Mouse (Mus musculus) liver, embryonic 15.5 days (tissue): ENCODE results near the gene Epm2a. TPM values are rescaled to one million over a fixed set of nuclear protein-coding genes. Genes with fewer than 3 reads are reported as not detected.

Experiments used
- ATAC-seq: fragments of 200-750 bp; cut with Nextera tagmentation; 2 replicates; pipeline ENCODE4 v1.8.0; 2017; ENCODE audit warnings: moderate number of reproducible peaks, mild to moderate bottlenecking, moderate library complexity; ENCODE audit not compliant: insufficient read depth
- H3K27ac ChIP-seq: fragments of 300-500 bp; sonication (generic); replicated peaks from 2 replicates; pipeline ENCODE4 v1.5.1; 2015; ENCODE audit warnings: mild to moderate bottlenecking, inconsistent platforms
- H3K27me3 ChIP-seq: fragments of 300-500 bp; sonication (generic); 2 replicates; pipeline ENCODE4 v1.6.1; 2015; ENCODE audit warnings: mild to moderate bottlenecking, inconsistent platforms
- H3K36me3 ChIP-seq: fragments of 300-500 bp; sonication (generic); replicated peaks from 2 replicates; pipeline ENCODE4 v1.6.1; 2015; ENCODE audit warnings: moderate library complexity, mild to moderate bottlenecking, inconsistent platforms
- H3K4me1 ChIP-seq: fragments of 300-500 bp; sonication (generic); replicated peaks from 2 replicates; pipeline ENCODE4 v1.6.1; 2015; ENCODE audit warnings: inconsistent platforms
- H3K4me2 ChIP-seq: fragments of 300-500 bp; sonication (generic); 2 replicates; pipeline ENCODE4 v1.6.1; 2015; ENCODE audit warnings: moderate library complexity, mild to moderate bottlenecking, inconsistent platforms
- H3K4me3 ChIP-seq: fragments of 300-500 bp; sonication (generic); replicated peaks from 2 replicates; pipeline ENCODE4 v1.5.1; 2015; ENCODE audit warnings: mild to moderate bottlenecking, inconsistent platforms
- H3K9ac ChIP-seq: fragments of 300-500 bp; sonication (generic); 2 replicates; pipeline ENCODE4 v1.6.1; 2015; ENCODE audit warnings: moderate library complexity, mild to moderate bottlenecking, inconsistent platforms
- H3K9me3 ChIP-seq: fragments of 300-500 bp; sonication (generic); replicated peaks from 2 replicates; pipeline ENCODE4 v1.6.1; 2016; ENCODE audit warnings: inconsistent platforms
- WGBS: fragments of 180-500 bp; shearing (Covaris S2); methylation state at CpG from one replicate; pipeline ENCODE4 v1.1.7; 2015; ENCODE audit warnings: mixed read lengths; ENCODE audit not compliant: insufficient replicate concordance; 5-methylcytosine and 5-hydroxymethylcytosine counted together
- polyA plus RNA-seq: library from polyadenylated mRNA; unstranded; fragments of >200 nt; fragmentation: Nextera tagmentation; extraction: Ambion mirVana; gene quantifications from 2 replicates; pipeline ENCODE4 v1.2.1, GENCODE M21; 2015

The Epm2a gene
- polyA plus RNA-seq, 1 experiment from 2014 or later = 0.02 TPM

DNA sequence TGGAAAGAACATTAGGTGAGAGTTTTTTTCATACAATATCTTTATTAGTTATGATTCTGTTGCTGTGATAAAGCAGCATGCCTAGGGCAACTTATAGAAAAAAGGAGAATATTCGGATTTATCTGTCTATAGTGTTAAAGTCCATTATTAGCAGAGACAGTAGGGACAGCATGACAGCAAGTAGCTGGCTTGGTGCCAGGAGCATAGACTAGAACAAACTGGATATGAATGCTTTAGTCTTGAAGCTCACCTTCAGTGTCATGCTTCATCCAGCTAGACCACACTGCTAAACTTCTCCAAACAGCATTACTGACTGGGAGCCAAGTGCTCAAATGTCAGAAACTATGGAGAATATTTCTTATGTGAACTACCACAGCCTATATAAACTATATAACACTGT, 93.8 kb downstream of the Epm2a start:
- ATAC-seq = no peak
- Histone ChIP-seq H3K4me2 (no peak overlapping the region), H3K9me3 (no peaks in the 10 kb centered on the region), H3K9ac (no peak overlapping the region), H3K4me3 (no peak overlapping the region), H3K27ac (no peak overlapping the region), H3K4me1 (no peaks in the 10 kb centered on the region), H3K27me3 (no peaks in the 10 kb centered on the region), H3K36me3 (no peaks in the 10 kb centered on the region)
- 52% methylated on average over 1 of the region's 1 CpGs for WGBS

- Histone ChIP-seq H3K4me1 (no peaks in the 10 kb centered on the region), H3K27me3 (no peaks in the 10 kb centered on the region), H3K27ac (no peak overlapping the region), H3K4me3 (no peak overlapping the region), H3K36me3 (no peaks in the 10 kb centered on the region), H3K9me3 (no peaks in the 10 kb centered on the region), H3K4me2 (no peak overlapping the region), H3K9ac (no peak overlapping the region)
- ATAC-seq = no peak
- WGBS = 73% methylated on average over 10 of the region's 10 CpGs
Observed at GRCm38 (mm10) chr10:11438461-11438860, 95.3 kb downstream of the Epm2a start.

DNA sequence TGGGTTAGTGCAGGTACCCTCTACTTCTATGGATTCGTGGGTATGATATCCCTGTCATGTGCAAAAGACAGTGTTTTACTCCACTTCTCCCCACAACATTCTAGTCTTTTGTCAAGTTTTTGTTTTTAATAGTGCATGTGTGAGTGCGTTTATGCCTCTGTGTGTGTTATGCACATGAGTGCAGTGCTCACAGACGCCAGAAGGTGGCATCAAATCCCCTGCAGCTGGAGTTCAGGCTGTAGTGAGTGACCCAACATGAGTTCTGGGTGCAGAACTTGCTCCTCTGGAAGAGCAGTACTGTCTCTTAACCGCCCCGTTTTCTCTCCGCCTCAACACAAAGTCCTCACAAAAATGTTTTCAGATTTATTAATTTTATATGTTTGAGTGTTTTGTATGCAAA, 96.1 kb downstream of the Epm2a start:
- 66% methylated on average over 6 of the region's 6 CpGs for WGBS
- ATAC-seq = no peak
- Histone ChIP-seq H3K4me1 (no peaks in the 10 kb centered on the region), H3K36me3 (no peaks in the 10 kb centered on the region), H3K4me3 (no peak overlapping the region), H3K27me3 (no peaks in the 10 kb centered on the region), H3K9ac (no peak overlapping the region), H3K4me2 (no peak overlapping the region), H3K9me3 (no peaks in the 10 kb centered on the region), H3K27ac (no peak overlapping the region)

DNA sequence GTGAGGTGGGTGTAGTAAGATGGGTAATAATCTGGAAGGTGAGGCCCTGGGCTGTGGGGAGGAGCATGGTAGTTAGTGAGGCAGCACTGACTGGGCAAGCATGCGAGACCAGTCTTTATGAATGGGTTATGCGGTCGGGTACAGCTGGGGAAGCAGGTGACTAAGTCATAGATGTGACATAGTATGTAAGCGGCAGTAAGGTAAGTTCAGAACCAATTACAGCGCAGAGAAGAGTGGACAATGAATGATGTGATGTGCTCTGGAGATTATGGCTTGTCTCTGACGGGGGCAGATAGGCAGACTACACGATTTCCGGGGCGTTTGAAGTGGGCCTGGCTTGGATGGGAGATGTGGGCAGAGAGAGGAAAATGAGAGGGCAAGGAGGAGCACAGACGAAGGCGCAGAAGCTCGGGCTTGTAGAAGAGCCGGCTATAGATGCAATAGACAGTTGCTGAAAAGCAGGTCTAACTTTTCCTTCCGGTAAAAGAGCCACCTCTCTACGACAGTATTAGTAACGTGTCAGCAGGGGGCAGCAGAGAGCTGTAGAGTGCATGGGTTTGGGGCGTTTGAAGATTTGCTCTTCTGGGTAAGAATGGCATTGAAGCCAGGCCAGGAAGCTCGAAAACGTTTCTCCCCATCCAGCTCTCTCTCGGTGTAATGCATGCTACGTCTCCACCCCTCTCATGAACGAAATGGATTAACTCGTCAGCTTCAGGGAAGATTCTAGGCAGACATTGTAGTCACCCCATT, 106.5 kb downstream of the Epm2a start:
- Histone ChIP-seq H3K4me1 (no peaks in the 10 kb centered on the region), H3K27ac (no peak overlapping the region), H3K36me3 (no peaks in the 10 kb centered on the region), H3K4me3 (no peak overlapping the region), H3K9ac (no peak overlapping the region), H3K27me3 (no peaks in the 10 kb centered on the region), H3K9me3 (no peaks in the 10 kb centered on the region), H3K4me2 (no peak overlapping the region)
- 32% methylated on average over 23 of the region's 23 CpGs for WGBS
- ATAC-seq = no peak

GRCm38 (mm10) chr10:11452537-11452936, 109.3 kb downstream of the Epm2a start:
- no peak overlapping the region for H3K4me3 ChIP-seq
- no peaks in the 10 kb centered on the region for H3K36me3 ChIP-seq
- H3K4me2 ChIP-seq = no peak overlapping the region
- no peak for ATAC-seq
- no peak overlapping the region for H3K27ac ChIP-seq
- H3K27me3 ChIP-seq = no peaks in the 10 kb centered on the region
- no peaks in the 10 kb centered on the region for H3K9me3 ChIP-seq
- no peak overlapping the region for H3K9ac ChIP-seq
- H3K4me1 ChIP-seq = no peaks in the 10 kb centered on the region
- 75% methylated on average over 2 of the region's 2 CpGs for WGBS

- WGBS = 19% methylated on average over 1 of the region's 1 CpGs
- Histone ChIP-seq H3K9me3 (no peaks in the 10 kb centered on the region), H3K4me2 (no peak overlapping the region), H3K4me1 (no peaks in the 10 kb centered on the region), H3K27ac (no peak overlapping the region), H3K36me3 (no peaks in the 10 kb centered on the region), H3K9ac (no peak overlapping the region), H3K4me3 (no peak overlapping the region), H3K27me3 (no peaks in the 10 kb centered on the region)
- ATAC-seq = no peak
Observed at GRCm38 (mm10) chr10:11457445-11457844, 114.2 kb downstream of the Epm2a start.

DNA sequence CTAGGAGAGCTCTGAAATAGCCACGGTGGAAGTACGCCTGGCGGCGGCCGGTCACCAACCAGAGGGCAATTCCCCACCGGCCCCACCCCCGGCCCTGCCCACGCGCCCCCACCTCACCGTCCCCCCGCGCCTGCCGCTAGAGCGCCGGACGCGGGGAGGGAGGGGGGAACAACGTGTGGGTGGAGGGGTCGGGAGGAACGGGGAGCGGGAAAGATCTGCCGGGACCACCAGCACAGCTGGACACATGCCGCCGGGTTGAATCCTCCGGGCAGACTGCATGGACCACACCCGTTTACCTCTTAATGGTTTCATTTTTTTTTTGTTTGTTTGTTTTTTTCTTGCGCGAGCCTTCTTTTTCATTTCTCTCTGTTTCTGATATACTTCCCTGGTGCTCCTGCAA, 148.8 kb downstream of the Epm2a start:
- Histone ChIP-seq H3K36me3 (no peaks in the 10 kb centered on the region), H3K27ac (no peak overlapping the region), H3K9ac (no peak overlapping the region), H3K4me3 (no peak overlapping the region), H3K4me1 (no peaks in the 10 kb centered on the region), H3K4me2 (no peak overlapping the region), H3K27me3 (no peaks in the 10 kb centered on the region), H3K9me3 (peaks cover 4% of the 10 kb centered on the region)
- ATAC-seq = peak; percentile 100
- WGBS = 41% methylated on average over 28 of the region's 28 CpGs

Other genes with a start within 250 kb of the Epm2a start
- gene Shprh, start 194.0 kb upstream of the Epm2a start, polyA plus RNA-seq = 3.7 and 4.0 TPM in 2 replicates
- gene Fbxo30, start 62.1 kb upstream of the Epm2a start, polyA plus RNA-seq = 59.4 and 63.5 TPM in 2 replicates